Mouse (Mus musculus) hematopoietic stem cell, adult 5-6 weeks (primary cell): ENCODE measurements around the gene Six5. TPM values are rescaled to one million over a fixed set of nuclear protein-coding genes. Genes with fewer than 3 reads are reported as not detected.

Source experiments
- ATAC-seq, 2 experiments: fragments of 125-278 bp in 1 of 2; replicated peaks in 1 of 2; 2 replicates each; pipeline ENCODE4 v1.8.0; 2016 to 2017; ENCODE audit warnings: inconsistent platforms in 2 of 2, mild to moderate bottlenecking in 2 of 2, moderate number of reproducible peaks in 2 of 2, low read depth in 1 of 2, moderate TSS enrichment in 1 of 2; ENCODE audit not compliant: low FRiP score in 2 of 2, poor library complexity in 2 of 2, severe bottlenecking in 2 of 2, insufficient read depth in 1 of 2, low TSS enrichment in 1 of 2
- total RNA-seq: library from RNA; stranded (forward); fragments of 172-1452, 232-1000 nt; gene quantifications from 2 replicates; pipeline ENCODE4 v1.2.3, GENCODE M21; 2017

Six5 gene
- total RNA-seq, 1 experiment from 2014 or later: 9.3 TPM

- peak; percentile 100 for ATAC-seq
Observed at GRCm38 (mm10) chr7:19119631-19120429, 25.4 kb downstream of the Six5 start, which contains the start of gene Fbxo46. Gene Fbxo46 (plus strand): TSS chr7:19119859.

GRCm38 (mm10) chr7:19121686-19122085, 27.3 kb downstream of the Six5 start:
- ATAC-seq: no peak

GRCm38 (mm10) chr7:19124713-19125112, 30.3 kb downstream of the Six5 start:
- no peak for ATAC-seq

- no peak for ATAC-seq
Observed at GRCm38 (mm10) chr7:19127744-19128143, 33.4 kb downstream of the Six5 start.

GRCm38 (mm10) chr7:19129396-19129795, 35.0 kb downstream of the Six5 start:
- ATAC-seq: no peak

GRCm38 (mm10) chr7:19130657-19131056, 36.3 kb downstream of the Six5 start:
- no peak for ATAC-seq

GRCm38 (mm10) chr7:19131324-19131848, 37.0 kb downstream of the Six5 start:
- peak; percentile 98 for ATAC-seq

- no peak for ATAC-seq
Observed at GRCm38 (mm10) chr7:19136168-19136567, 41.8 kb downstream of the Six5 start.

GRCm38 (mm10) chr7:19136673-19137334, 42.4 kb downstream of the Six5 start:
- ATAC-seq: no peak

- no peak for ATAC-seq
Observed at GRCm38 (mm10) chr7:19137380-19137779, 43.0 kb downstream of the Six5 start.

- no peak for ATAC-seq
Observed at GRCm38 (mm10) chr7:19146793-19147192, 52.4 kb downstream of the Six5 start.

- ATAC-seq: no peak
Observed at GRCm38 (mm10) chr7:19147497-19148045, 53.2 kb downstream of the Six5 start.

Other genes starting within 250 kb of the Six5 start
- gene Pglyrp1, start 223.3 kb upstream of the Six5 start, total RNA-seq: 14.1 and 39.9 TPM in 2 replicates
- 12.6 and 15.5 TPM in 2 replicates for gene Ccdc61, start 184.2 kb upstream of the Six5 start, total RNA-seq
- gene Nova2, start 168.7 kb upstream of the Six5 start, total RNA-seq: 0.10 TPM in 1 of 2 replicates, not detected in the other
- gene Nanos2, start 107.2 kb upstream of the Six5 start, total RNA-seq: not detected in 2 replicates
- 0.10 and 0.69 TPM in 2 replicates for gene Mypop, start 103.3 kb upstream of the Six5 start, total RNA-seq
- gene Irf2bp1, start 90.5 kb upstream of the Six5 start, total RNA-seq: 13.1 and 16.8 TPM in 2 replicates
- gene Foxa3, start 71.1 kb upstream of the Six5 start, total RNA-seq: 2.7 and 3.3 TPM in 2 replicates
- gene Sympk, start 70.2 kb upstream of the Six5 start, total RNA-seq: 41.0 and 42.4 TPM in 2 replicates
- gene Rsph6a, start 39.9 kb upstream of the Six5 start, total RNA-seq: not detected in 2 replicates
- gene Dmwd, start 18.4 kb upstream of the Six5 start, total RNA-seq: 13.5 TPM in 2 replicates
- gene Dmpk, start 10.7 kb upstream of the Six5 start, total RNA-seq: 3.6 TPM in 1 of 2 replicates, not detected in the other
- 0.50 and 1.1 TPM in 2 replicates for gene Gm4969, start 23.8 kb downstream of the Six5 start, total RNA-seq
- gene Fbxo46, start 25.3 kb downstream of the Six5 start, total RNA-seq: 7.8 and 8.3 TPM in 2 replicates
- 3.5 and 4.8 TPM in 2 replicates for gene Qpctl, start 54.7 kb downstream of the Six5 start, total RNA-seq
- gene Snrpd2, start 55.1 kb downstream of the Six5 start, total RNA-seq: 55.1 and 97.6 TPM in 2 replicates
- gene Gipr, start 71.5 kb downstream of the Six5 start, total RNA-seq: not detected in 2 replicates
- gene Eml2, start 81.8 kb downstream of the Six5 start, total RNA-seq: 20.0 and 23.6 TPM in 2 replicates
- gene Gpr4, start 117.9 kb downstream of the Six5 start, total RNA-seq: 0.74 and 1.4 TPM in 2 replicates
- 19.9 and 26.8 TPM in 2 replicates for gene Opa3, start 133.7 kb downstream of the Six5 start, total RNA-seq
- gene Vasp, start 177.2 kb downstream of the Six5 start, total RNA-seq: 99.8 and 117 TPM in 2 replicates
- 0.25 TPM in 1 of 2 replicates, not detected in the other for gene Ppm1n, start 185.5 kb downstream of the Six5 start, total RNA-seq
- not detected in 2 replicates for gene Rtn2, start 188.0 kb downstream of the Six5 start, total RNA-seq
- 190 and 280 TPM in 2 replicates for gene Fosb, start 215.5 kb downstream of the Six5 start, total RNA-seq